Mouse (Mus musculus) midbrain, postnatal 0 days (tissue): ENCODE results near the gene Cacna1b. TPM values are rescaled to one million over a fixed set of nuclear protein-coding genes. Genes with fewer than 3 reads are reported as not detected.

ENCODE experiments used
- ATAC-seq: fragments of 200-750 bp; cut with Nextera tagmentation; 2 replicates; pipeline ENCODE4 v1.8.0; 2017; ENCODE audit warnings: moderate number of reproducible peaks, mild to moderate bottlenecking, moderate TSS enrichment, moderate library complexity; ENCODE audit not compliant: low FRiP score
- DNase-seq: peaks from one replicate; pipeline ENCODE4 v3.0.0-alpha.2; 2015; ENCODE audit warnings: low spot score
- H3K27ac ChIP-seq: fragments of 300-500 bp; sonication (generic); 2 replicates; pipeline ENCODE4 v1.5.1; 2014; ENCODE audit warnings: low read depth, mild to moderate bottlenecking, low read length, mixed read lengths
- H3K27me3 ChIP-seq: fragments of 300-500 bp; sonication (generic); 2 replicates; pipeline ENCODE4 v1.6.1; 2014; ENCODE audit warnings: low read length, control low read depth, mixed read lengths; ENCODE audit not compliant: insufficient read depth
- H3K36me3 ChIP-seq: fragments of 300-500 bp; sonication (generic); 2 replicates; pipeline ENCODE4 v1.6.1; 2014; ENCODE audit warnings: low read length, control low read depth, mixed read lengths; ENCODE audit not compliant: insufficient read depth
- H3K4me1 ChIP-seq: fragments of 300-500 bp; sonication (generic); 2 replicates; pipeline ENCODE4 v1.6.1; 2014; ENCODE audit warnings: mild to moderate bottlenecking, control low read depth, antibody characterized with exemption, low read length, mixed read lengths; ENCODE audit not compliant: insufficient read depth
- H3K4me2 ChIP-seq: fragments of 300-500 bp; sonication (generic); 2 replicates; pipeline ENCODE4 v1.6.1; 2014; ENCODE audit warnings: low read depth, mild to moderate bottlenecking, low read length, mixed read lengths; ENCODE audit not compliant: poor library complexity, severe bottlenecking
- H3K4me3 ChIP-seq: fragments of 300-500 bp; sonication (generic); 2 replicates; pipeline ENCODE4 v1.5.1; 2014; ENCODE audit warnings: low read depth, mild to moderate bottlenecking, low read length, moderate library complexity
- H3K9ac ChIP-seq: fragments of 300-500 bp; sonication (generic); replicated peaks from 2 replicates; pipeline ENCODE4 v1.6.1; 2014; ENCODE audit warnings: mild to moderate bottlenecking, low read length, moderate library complexity, mixed read lengths; ENCODE audit not compliant: poor library complexity, severe bottlenecking
- H3K9me3 ChIP-seq: fragments of 300-500 bp; sonication (generic); 2 replicates; pipeline ENCODE4 v1.6.1; 2016; ENCODE audit warnings: low read length, control low read depth
- CTCF ChIP-seq: IDR thresholded peaks from 2 replicates; pipeline ENCODE4 v1.5.1; 2016; ENCODE audit warnings: antibody characterized with exemption, mild to moderate bottlenecking
- WGBS: fragments of 180-500 bp; shearing (Covaris S2); extraction: QIAGEN DNeasy Blood & Tissue Kit; methylation state at CpG from one replicate; pipeline ENCODE4 v1.1.7; 2014; 5-methylcytosine and 5-hydroxymethylcytosine counted together
- polyA plus RNA-seq: library from polyadenylated mRNA; unstranded; fragments of >200 nt; fragmentation: Nextera tagmentation; extraction: Ambion mirVana; gene quantifications from 2 replicates; pipeline ENCODE4 v1.2.1, GENCODE M21; 2015
- total RNA-seq: library from RNA; depleted of rRNA; stranded (reverse); fragments of >200 nt; gene quantifications from 2 replicates; pipeline ENCODE4 v1.2.3, GENCODE M21; 2014

Cacna1b gene
- total and polyA plus RNA-seq, 2 experiments from 2014 or later, result 13.3 to 97.6 TPM

DNA sequence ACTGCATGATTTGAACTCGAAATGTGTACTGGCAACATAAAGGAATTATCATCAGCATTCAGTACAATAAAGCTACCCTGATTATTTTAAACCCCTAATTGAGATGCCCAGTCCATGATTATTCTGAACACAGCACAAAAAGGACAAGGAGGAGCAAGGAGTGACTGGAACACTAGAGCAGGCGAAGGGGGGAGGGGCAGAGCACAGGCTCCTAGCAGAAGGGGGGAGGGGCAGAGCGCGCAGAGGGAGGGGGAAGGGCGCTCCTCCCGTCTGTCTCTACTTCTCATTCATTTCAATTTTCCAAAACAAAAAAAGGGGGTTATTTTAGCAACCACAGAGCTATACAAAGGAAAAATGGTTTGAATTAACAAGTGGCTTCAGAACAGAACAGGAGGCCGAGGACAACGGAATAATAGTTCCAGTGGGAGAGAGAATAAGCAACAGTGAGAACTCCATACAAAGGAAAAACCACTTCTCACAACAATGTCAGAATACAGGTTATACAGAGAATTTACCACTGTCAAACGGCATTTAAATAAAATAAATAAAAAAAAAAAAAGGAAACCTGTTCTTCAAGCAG is 98.2 kb downstream of the Cacna1b start:
- Histone ChIP-seq H3K36me3 (peaks cover 11% of the 10 kb centered on the region), H3K27ac (no peak overlapping the region), H3K9me3 (no peaks in the 10 kb centered on the region), H3K4me1 (no peaks in the 10 kb centered on the region), H3K4me3 (no peak overlapping the region), H3K27me3 (no peaks in the 10 kb centered on the region), H3K9ac (no peak overlapping the region), H3K4me2 (peak overlapping the region; percentile 24)
- peak; percentile 57 for DNase-seq
- WGBS, result 11% methylated on average over 9 of the region's 9 CpGs
- no peak for ATAC-seq
- no peak for TF ChIP-seq CTCF

DNA sequence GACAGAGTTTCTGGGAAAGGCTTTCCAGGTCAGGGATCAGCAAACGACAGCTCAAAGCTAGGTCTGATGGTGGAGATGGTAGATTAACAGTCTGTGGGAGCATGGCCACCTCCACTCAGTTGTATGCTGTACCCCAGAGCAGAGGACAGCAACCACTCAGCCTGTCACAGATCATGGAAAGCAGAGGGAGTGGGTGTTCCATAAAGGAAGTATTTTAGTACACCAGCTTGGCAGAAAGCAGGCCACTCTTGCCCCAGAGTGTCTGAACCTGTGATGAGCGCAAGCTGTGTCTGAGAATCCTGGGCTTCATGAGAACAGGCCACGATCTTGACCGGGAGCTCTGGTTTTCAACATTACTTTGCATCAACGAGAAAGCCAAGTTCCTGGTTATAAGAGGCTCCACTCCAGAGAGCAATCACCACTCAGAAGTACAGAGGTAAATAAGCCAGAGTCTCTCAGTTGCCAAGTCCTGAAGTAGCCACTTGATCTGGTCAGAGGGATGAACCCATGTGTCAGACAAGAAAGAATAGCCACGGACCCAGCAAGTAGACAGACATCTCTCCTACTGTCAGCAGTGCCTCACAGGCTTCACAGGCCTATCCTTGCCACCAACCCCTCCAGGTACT is 103.7 kb downstream of the Cacna1b start:
- no peak overlapping the region for H3K27ac ChIP-seq
- no peaks in the 10 kb centered on the region for H3K27me3 ChIP-seq
- DNase-seq (no peak), ATAC-seq (no peak)
- H3K9me3 ChIP-seq, result no peaks in the 10 kb centered on the region
- no peak overlapping the region for H3K4me3 ChIP-seq
- TF ChIP-seq CTCF, result no peak
- no peak overlapping the region for H3K9ac ChIP-seq
- no peak overlapping the region for H3K4me2 ChIP-seq
- H3K4me1 ChIP-seq, result no peaks in the 10 kb centered on the region
- 88% methylated on average over 6 of the region's 6 CpGs for WGBS
- peaks cover 42% of the 10 kb centered on the region for H3K36me3 ChIP-seq

DNA sequence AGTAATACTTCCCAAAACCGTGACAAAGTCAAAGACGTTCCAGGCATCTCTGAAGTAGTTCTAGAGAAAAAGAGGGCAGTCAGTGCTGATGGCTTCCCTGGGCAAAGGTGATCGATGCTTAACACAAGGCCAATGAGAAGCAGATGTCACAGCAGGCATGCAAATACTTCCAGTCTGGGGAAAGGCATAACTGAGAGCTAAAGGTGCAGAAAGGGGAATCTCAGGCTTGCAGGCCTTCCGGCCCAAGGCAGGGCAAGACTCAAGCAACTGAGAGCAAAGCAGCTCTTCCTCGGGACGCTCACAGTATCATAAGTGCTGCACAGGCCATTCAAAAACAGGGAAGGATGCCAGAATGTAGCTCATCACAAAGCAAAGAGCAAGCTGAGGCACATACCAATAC is 114.4 kb downstream of the Cacna1b start:
- DNase-seq (no peak), ATAC-seq (no peak)
- H3K4me2 ChIP-seq, result no peak overlapping the region
- no peaks in the 10 kb centered on the region for H3K9me3 ChIP-seq
- H3K27ac ChIP-seq, result no peak overlapping the region
- no peak overlapping the region for H3K4me3 ChIP-seq
- H3K9ac ChIP-seq, result no peak overlapping the region
- peaks cover 58% of the 10 kb centered on the region for H3K36me3 ChIP-seq
- 86% methylated on average over 6 of the region's 6 CpGs for WGBS
- TF ChIP-seq CTCF, result no peak
- H3K27me3 ChIP-seq, result no peaks in the 10 kb centered on the region
- H3K4me1 ChIP-seq, result no peaks in the 10 kb centered on the region

DNA sequence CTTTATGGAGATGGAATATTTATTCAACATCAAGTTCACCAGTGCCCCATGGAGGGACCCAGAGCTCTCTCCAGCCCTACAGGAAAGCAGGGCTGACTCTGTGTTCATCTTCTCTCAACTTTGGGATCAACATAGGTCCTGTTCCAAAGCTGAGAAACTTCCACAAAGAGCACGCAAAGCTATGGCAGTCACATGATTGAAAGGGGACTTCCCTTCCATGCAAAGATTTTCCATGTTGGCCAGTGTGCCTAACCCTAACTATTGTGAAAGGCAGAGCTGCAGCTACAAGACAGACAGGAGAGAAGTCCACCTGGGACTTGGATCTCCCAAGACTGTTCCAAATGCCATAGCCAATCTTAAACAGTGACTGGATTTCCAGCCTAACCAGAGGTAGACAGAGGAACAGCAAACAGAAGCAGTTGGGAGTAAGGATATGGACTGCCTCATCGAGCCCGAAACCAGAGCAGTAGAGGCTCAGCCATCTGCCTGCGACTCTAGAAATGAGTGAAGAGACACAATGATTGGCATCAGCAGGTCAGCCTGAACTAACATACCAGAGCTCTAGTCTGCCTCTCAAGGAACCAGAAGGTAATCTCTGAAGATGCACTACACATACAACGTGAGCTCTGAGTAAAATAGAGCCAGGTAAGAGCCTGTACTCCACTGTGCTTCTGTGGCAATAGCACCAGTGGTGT is 116.4 kb downstream of the Cacna1b start:
- ATAC-seq (no peak), DNase-seq (no peak)
- Histone ChIP-seq H3K9me3 (no peaks in the 10 kb centered on the region), H3K4me2 (no peak overlapping the region), H3K9ac (no peak overlapping the region), H3K4me1 (no peaks in the 10 kb centered on the region), H3K27me3 (no peaks in the 10 kb centered on the region), H3K36me3 (peaks cover 48% of the 10 kb centered on the region), H3K27ac (no peak overlapping the region), H3K4me3 (no peak overlapping the region)
- TF ChIP-seq CTCF, result no peak
- WGBS, result 96% methylated on average over 5 of the region's 5 CpGs

DNA sequence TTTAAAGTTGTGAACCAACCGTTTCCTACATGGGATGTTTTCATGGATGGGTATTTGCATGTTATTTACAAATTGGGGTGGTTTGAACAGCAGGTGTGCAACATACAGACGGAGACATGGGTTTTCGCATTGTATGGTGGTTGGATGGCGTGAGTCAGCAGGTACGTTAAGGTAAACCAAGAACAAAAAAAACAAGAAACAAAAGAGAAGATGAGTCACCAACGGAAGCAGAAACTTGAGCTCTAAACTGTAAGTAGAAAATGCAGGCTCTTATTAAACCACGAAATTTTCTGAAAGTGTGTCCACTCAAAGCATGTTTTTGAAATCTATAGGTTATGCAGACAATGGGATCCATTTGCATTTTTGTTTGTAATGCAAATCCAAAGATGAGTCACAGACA is 120.1 kb downstream of the Cacna1b start:
- no peak overlapping the region for H3K27ac ChIP-seq
- H3K9me3 ChIP-seq, result no peaks in the 10 kb centered on the region
- H3K9ac ChIP-seq, result no peak overlapping the region
- ATAC-seq (no peak), DNase-seq (no peak)
- no peak overlapping the region for H3K4me3 ChIP-seq
- WGBS, result 85% methylated on average over 7 of the region's 7 CpGs
- peaks cover 17% of the 10 kb centered on the region for H3K36me3 ChIP-seq
- H3K4me1 ChIP-seq, result no peaks in the 10 kb centered on the region; the same call in 1 of the 2 replicates
- no peaks in the 10 kb centered on the region for H3K27me3 ChIP-seq
- no peak for TF ChIP-seq CTCF
- H3K4me2 ChIP-seq, result no peak overlapping the region
